Mouse (Mus musculus) leukemia stem cell, adult 10-12 weeks (primary cell): ENCODE results near the gene Tor1aip2. TPM values are rescaled to one million over a fixed set of nuclear protein-coding genes. Genes with fewer than 3 reads are reported as not detected.

Source experiments
- polyA plus RNA-seq: library from polyadenylated mRNA; stranded (reverse); fragments of >175 nt; gene quantifications from 2 replicates; pipeline ENCODE4 v1.2.3, GENCODE M21; 2012; ENCODE audit warnings: low replicate concordance

The Tor1aip2 gene
- 4.0 and 26.6 TPM in 2 replicates for polyA plus RNA-seq

GRCm38 (mm10) chr1:156035269-156035929, at the start of gene Tor1aip2:
Tor1aip2 (plus strand) TSS chr1:156035403.

GRCm38 (mm10) chr1:156035930-156036737, 931 bp downstream of the Tor1aip2 start, which contains the start of gene Tor1aip1:
Tor1aip1 (minus strand) TSS chr1:156036480.

Other genes starting within 250 kb of the Tor1aip2 start
- 9.7 and 35.6 TPM in 2 replicates for gene Qsox1, start 222.5 kb upstream of the Tor1aip2 start, polyA plus RNA-seq
- gene Cep350, start 62.1 kb upstream of the Tor1aip2 start, polyA plus RNA-seq, result 2.7 and 3.4 TPM in 2 replicates
- gene Tor1aip1, start 1.1 kb downstream of the Tor1aip2 start, polyA plus RNA-seq, result 24.6 and 34.5 TPM in 2 replicates
- gene Fam163a, start 169.6 kb downstream of the Tor1aip2 start, polyA plus RNA-seq, result 0.06 TPM in 1 of 2 replicates, not detected in the other